Mouse (Mus musculus) layer of hippocampus, adult 11-12 months (tissue): Measurements from ENCODE around the gene Eml3.
"Not testable (repeated sequence)": the region's sequence is repeated elsewhere in the genome, so short reads cannot be mapped to it uniquely, and the experiment has no call there.

ENCODE experiments used
- DNase-seq: peaks from one replicate; pipeline ENCODE4 v3.0.0; 2022; ENCODE audit warnings: low spot score

Eml3 gene

DNA sequence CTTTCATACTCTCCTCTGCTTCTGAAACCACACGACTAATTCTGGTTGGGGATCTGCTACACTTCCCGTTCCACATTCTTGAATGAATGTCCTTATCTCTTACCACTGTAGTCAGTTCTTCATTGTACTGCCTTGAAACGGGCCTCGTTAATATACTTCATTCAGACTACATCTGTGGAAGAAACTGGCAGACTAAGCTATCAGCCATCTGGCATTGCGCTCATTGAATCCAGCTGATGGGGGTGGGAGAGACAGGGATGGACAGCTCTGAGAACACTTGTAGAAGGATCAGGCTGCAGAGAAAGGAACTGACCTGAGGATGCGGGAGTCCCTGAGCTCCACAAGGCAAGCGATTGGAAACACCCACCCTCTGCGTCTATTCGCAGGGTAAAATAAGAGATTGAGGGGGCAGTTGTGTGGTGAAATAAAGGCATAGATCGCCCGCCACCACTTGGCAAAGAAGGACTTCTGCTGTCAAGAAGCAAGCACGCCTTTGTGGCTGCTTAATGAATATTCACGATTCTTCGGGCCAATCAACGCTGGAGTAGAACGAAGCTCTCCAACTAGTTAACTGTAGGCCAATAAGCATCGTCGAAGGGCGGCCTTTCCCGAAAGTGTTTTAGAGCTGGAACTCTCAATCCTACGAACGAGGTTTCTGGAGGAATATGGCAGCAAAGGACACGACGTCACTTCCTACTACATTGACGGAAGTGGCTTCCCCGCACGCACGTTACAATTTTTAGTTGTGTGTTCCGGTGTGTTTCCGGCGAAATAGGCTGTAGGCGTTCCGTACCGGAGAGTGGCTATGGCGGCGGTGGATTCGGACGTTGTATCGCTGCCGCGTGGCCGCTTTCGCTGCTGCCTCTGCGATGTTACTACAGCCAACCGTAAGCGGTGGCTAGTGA lies 24.0 kb downstream of the Eml3 start, which contains the start of gene Tut1:
Tut1 (plus strand) TSS at position 713 of the 905 bp plus-strand sequence.
- peak; percentile 96 for DNase-seq

DNA sequence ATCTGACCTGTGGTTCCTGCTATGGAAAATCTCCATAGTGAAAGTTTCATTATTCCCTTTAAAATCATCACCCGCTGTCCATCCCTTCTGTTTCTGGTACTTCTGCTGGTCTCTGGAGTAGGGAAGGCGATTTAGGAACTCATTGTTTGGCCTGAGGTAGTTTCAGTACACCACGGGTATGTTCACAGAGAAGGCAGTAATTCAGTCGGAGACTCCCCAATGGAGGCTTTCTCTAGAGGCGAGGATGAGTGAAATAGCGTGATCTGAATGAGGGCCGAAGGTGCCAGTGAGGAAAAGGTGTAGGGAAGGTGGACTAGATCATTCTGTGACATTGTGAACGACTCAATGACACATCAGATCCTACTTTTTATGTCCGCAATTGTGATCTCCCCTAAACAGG lies 24.8 kb downstream of the Eml3 start:
- no peak for DNase-seq

DNA sequence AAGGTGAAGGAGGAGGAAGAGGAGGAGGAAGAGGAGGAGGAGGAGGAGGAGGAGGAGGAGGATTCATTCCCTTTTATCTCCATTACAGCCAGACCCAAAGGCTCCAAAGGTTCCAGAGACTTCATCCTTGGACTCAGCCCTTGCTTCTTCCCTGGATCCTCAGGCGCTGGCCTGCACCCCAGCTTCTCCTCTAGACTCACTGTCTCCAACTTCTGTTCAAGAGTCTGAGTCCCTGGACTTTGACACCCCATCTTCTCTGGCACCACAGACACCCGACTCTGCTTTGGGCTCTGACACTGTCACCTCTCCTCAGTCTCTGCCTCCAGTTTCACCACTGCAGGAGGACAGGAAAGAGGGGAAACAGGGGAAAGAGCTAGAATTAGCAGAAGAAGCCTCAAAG lies 32.9 kb downstream of the Eml3 start:
- no peak for DNase-seq

DNA sequence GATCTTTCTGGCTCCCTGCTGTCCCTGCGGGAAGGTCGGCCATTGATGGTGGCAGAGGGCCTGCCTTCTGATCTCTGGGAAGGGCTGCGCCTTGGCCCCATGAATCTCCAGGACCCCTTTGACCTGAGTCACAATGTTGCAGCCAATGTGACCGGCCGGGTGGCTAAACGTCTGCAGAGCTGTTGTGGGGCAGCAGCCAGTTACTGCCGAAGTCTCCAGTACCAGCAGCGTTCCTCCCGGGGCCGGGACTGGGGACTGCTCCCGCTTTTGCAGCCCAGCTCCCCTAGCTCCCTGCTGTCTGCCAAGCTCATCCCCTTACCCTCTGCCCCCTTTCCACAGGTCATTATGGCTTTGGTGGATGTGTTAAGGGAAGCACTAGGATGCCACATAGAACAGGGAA lies 35.7 kb downstream of the Eml3 start:
- no peak for DNase-seq

DNA sequence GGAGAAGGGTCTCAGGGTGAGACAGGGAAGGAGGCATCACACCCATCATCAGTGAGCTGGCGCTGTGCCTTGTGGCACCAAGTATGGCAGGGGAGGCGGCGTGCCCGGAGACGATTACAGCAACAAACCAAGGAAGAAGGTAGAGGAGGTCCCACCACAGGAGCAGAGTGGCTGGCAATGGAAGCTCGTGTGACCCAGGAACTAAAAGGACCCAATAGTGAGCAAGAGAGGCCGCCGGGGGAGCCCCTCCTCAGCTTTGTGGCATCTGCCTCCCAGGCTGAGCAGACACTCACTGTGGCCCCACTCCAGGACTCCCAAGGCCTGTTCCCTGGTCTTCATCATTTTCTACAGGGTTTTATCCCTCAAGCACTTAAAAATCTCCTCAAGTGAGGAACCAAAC lies 36.4 kb downstream of the Eml3 start:
- DNase-seq = peak; percentile 32

DNA sequence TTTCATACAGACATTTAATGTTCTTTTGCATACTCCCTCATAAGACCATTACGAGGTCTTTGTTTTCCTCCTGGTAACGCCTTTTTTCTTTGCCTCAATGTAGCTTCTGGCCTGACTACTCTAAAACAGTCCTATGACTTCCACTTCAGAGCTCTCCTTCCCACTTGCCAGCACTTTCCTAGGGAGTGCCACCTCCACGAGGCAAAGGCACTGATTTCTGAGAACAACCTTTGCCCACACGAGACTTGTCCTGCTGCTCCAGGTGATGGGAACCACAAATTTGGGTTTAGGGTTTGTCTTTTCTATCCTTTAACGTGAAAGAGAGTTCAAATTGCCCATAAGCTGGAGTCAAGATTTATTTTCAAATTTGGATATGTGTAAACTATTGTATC lies 36.8 kb downstream of the Eml3 start:
- no peak for DNase-seq

DNA sequence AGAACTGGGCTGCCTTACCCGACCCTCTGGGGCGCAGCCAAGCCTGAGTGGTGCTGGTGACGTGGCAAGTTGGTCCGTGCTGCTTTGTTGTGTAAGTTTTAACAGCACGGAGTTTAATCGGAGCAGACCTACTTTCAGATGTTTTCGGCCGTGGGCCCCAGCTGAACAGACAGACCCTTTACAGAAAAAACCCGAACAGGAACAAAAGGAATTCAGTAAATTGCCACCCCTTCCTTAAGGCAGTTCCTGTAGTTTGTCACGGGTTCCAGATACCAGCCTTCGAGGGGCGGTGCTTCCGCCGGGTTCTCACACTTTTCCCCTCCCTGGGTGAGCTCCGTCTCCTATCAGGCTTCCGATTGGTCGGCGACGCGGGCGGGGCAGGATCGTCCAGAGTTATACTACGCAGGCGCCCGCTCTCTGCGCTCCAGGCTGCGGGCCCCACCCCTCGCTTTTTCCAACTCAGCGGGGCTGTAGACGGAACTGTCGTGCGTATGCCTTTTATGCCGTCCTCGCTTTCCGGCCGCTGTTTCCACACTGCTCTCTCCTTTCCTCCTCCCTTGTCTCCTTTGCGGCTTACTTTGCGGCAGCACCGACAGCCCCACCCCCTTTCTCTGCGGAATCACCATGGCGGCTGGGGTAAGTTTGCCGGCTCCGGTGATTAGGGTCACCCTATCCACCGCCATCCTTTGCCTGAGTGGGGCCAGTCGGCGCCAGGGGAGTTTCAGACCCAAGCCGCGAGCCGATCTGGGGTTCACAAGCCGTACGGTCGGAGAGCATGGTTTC lies 37.4 kb downstream of the Eml3 start, which contains the start of gene Eef1g:
Eef1g (plus strand) TSS at position 452 of the 783 bp plus-strand sequence.
- peak; percentile 100 for DNase-seq

DNA sequence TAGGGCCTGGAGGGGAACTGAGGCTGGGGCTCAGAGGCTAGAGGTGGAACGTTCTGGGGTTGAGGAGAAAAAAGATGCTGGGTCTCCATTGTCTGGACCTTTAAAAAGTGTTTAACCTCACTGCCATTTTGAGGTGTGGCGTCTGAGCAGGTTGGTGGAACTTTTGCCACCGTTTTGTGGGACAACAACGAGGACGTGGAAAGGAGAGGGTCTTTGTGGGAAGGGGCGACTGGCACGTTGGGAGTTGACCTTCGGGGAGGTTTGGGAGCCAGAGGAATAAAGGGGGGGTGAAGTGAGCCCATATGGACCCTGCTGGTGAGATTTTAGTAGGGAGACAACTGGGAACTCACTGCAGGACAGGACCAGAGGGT lies 38.0 kb downstream of the Eml3 start:
- no peak for DNase-seq

DNA sequence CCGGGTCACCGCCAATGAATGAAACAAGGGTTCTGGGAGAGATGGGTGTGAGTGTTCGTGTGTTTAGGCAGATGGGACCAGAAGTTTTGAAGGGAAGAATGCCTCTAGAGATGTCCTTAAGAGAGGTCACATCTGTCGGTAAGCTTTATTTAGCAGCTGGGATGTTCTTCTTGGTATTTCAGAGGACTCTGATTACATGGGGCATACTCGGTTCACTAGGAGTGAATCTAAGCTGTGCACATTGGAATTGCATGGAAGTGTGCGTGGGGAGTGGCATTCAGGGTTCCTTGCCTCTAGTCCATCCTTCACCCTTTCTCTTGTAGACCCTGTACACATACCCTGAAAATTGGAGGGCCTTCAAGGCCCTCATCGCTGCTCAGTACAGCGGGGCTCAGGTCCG lies 38.5 kb downstream of the Eml3 start:
- DNase-seq = no peak

DNA sequence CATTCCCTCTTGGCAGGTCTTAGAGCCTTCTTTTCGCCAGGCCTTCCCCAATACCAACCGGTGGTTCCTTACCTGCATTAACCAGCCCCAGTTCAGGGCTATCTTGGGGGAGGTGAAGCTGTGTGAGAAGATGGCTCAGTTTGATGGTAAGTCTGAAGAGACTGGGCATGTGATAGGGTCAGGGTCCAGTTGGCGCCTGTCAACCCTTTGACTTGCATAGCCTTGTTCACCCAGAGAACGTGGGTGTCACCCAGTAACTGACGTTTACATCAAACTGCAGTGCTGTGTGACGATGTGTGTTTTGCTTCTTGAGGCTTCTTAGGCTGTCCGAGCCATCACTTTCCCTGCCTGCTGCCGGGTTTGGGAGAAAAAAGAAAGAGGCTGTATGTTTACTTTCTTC lies 43.1 kb downstream of the Eml3 start:
- DNase-seq = not testable (repeated sequence)

DNA sequence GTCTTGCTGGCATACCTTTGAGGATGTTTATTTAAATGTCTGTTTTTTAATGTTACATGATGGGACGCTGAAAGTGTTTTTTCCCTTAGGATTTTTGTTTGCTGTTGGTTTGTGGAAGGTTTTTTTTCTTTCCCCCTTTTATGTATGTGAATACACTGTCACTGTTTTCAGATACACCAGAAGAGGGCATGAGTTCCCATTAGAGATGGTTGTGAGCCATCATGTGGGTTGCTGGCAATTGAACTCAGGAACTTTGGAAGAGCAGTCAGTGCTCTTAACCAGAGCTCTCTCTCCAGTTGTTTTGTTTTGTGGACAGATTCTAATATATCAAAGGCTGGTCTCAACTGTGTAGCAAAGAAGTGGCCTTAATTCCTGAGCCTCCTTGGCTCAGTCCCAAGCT lies 45.3 kb downstream of the Eml3 start:
- DNase-seq = no peak

DNA sequence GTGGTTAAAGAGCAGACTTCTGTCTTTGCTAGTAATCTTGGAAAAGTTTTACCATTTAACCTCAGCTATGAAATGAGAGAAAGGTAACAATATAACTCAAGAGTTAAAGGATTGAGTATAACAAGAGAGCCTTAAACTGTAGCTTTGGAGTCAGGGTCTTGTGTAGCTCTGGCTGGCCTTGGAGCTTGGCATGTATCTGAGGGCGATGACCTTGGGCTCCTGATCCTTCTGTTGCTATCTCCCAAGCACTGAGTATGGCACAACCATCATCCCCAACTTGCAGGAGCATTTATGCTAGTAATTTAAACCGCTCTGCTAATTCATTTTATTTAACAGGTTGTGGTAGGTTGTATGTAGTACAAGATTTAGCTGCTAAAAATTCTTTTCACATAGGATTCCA lies 46.1 kb downstream of the Eml3 start:
- no peak for DNase-seq

DNA sequence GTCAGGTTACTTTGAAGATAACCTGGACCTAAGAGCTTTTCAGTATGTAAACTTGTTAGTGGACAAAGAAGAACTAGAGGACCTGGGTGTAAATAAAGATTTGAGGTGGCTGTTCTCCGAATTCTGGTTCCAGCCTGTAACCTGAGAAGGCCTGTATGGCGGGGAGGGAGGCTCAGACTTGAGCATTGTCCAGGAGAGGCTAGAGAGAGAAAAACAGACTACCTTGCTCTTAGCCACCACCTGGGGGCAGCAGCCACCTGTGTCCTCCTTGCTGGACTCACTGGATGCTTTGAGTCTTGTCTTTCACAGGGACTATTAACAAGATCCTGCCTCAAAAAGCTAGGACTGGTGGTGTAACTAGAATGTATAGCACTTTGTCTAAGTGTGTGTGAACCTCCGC lies 47.2 kb downstream of the Eml3 start:
- DNase-seq = no peak

DNA sequence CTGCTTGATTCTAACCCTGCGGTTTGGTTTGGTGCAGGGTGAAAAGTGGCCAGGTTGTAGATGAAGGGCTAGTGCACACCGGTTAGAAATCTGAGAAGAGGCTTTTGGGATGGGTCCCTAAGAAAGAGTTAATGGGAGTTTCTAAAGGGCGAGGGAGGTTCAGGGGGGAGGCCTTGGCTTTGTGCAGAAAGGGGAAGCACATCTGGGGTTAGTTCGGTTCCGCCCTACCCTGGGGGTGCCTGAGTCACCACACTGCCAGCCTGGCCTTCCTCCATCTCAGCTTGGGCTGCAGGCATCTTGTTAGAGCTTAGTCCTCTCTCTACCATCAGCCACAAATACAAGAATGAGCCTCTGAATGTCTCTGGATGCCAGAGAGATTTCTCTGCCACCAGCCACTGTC lies 51.4 kb downstream of the Eml3 start:
- no peak for DNase-seq

DNA sequence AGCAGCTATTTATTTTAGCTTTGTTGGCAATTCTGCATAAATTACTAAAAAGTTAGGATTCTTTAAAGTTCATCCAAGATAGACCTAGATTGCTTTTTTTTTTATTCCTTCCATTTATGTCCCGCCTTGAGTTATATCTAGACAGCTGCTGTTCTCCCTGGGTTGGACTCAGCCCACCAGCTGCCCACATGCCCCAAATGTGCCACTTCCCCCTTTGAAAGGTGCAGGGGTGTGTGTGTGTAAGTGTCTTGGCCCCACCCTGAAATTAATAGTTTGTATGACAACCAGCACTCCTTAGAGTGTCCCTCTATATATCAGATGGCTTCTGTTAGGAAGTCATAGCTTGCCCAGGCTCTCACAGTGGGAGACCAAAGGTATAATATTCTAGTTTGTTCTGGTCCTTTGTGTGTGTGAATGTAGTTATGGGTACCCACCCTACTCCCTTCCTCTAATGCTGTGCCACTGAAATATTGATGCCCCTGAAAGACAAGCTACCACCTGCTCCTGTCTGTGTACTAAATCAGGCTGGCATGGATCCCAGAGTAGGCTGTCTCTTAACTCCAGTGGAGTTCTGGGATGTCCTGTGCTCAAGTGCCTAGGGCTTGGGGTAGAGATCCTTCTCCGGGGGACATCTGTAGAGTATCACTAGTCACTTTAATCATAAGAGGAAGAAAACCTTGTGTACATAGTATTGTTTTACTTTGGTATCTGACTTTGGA lies 52.3 kb downstream of the Eml3 start:
- DNase-seq = no peak

DNA sequence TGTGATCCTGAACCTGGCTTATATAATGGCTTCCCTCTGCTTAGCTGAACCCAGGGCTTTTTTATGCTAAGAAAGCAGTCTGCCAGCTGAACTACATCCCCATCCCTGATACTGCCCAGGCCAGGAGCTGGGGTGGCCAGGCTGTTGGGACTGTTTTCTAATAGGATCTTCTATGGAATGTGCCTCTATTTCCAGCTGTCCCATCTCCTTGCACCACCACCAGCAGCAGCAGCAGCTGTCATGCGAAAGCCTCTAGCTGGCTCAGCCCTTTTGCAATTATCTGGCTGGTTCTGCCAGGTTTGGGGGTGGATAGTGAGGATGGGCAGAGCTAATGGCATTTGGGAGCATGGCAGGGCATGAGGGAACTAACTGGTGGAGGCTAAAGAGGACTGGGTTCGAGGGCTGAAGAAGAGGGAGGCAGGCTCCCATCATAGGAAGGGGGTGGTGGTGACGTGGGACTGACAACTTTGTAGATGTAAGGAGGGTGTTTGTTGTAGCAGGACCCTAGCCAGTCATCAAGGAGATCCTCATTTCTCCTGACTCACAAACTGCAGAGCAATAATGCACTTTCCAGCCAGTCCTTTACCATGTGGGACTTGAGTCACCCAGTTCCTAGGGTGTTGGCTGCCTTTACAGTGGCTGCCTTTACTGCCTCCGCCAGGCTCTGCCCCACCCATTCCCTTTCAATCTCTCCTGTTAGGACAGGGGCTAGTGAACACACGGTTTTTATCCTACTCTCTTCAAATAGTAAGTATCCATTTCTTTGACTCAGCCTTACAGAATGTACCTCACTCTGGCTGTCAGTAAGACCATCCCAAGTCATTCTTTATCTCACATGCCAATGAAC lies 53.2 kb downstream of the Eml3 start:
- no peak for DNase-seq

DNA sequence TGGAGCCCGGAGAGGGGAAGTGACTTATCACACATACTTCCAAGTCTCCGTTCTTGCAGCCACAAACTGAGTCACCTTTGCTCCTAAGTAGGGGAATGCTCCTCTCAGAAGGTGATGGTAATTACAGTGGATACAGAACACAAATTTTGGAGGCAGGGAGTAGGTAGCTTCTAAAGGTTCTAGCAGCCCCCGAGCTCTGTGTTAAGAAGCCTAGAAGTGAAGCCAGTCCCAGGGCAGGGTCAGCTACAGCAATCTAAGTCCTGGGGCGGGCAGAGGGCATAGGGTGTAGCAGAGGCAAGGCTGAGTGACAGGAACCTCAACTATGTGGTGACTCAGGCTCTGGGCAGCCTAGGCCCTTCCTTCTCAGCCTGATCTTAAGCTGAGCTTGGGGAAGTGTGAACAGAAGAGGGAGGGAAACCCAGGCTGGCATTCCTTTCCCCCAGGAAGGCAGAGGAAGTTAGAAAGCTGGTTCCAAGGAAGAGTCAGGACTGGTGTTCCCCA lies 53.8 kb downstream of the Eml3 start:
- no peak for DNase-seq

DNA sequence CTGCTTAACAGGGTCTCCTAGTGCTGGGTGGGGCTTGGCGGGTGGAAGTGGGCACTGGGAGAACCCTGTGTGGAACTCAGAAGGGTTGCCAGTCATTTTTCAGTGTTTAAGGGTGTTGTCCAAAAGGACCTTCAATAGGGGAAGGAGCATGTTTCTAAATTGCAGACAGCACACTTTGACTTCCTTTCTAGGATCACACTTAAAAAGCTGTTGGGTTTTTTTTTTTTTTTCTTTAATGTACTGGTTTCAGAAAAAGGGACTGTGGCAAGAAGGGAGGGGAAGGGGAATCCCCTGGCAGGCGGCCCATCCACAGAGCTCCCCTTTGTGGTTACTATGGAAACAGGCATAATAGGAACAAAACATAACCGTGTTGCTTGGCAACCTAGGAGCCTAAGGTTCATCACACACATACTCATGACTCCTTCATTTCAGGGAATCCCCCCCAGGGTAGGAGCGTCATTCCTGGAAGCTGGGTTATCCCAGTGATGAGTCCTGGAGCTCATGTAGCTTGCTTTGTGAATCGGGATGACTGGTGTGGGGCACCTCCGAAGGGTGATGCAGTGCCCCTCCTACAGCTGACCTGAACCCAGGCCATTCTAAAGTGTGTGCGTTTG lies 55.0 kb downstream of the Eml3 start:
- peak; percentile 57 for DNase-seq

DNA sequence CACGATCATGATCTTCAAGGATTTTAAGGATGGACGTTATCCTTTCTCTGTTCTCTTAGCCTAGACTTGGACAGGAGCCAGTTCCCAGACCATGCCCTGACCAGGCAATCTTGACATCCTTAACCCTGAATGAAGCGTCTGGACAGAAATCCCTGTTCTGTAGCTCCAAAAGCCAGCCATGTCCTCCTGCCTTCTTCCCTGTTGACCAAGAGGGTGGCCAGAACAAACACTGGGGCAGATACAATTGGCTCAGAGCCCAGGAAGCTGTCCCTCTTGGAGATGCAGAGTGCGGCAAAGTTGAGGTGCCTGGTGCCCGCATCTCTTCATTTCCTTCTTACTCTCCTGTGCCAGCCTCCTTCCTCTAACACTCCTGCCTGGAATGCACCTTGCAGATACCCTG lies 56.5 kb downstream of the Eml3 start:
- DNase-seq = no peak

DNA sequence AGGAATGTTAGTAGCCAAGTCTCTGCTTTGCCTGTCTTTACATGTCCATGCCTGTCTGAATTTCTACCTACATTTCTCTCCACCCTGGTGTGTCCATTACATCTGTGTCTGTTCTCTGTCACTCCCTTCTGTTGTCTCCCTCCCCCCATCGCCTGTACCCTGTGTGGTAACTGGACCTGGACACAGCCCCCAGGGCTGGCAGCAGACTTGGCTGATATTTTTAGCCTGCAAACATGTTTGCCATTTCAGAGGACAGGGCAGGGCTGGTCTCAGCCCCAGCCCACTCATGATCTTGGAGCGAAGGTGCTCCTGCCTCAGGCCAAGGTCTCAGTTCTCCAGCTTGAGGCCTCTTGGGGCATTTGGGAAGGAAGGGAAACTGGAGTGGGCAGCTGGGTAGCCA lies 58.5 kb downstream of the Eml3 start:
- DNase-seq = no peak
